Mouse (Mus musculus) cerebellum, adult 11-12 months (tissue): ENCODE measurements around the gene Fut8.
"Not testable (repeated sequence)": the region's sequence is repeated elsewhere in the genome, so short reads cannot be mapped to it uniquely, and the experiment has no call there.

Experiments used
- DNase-seq: peaks from one replicate; pipeline ENCODE4 v3.0.0; 2022

Fut8 gene

DNA sequence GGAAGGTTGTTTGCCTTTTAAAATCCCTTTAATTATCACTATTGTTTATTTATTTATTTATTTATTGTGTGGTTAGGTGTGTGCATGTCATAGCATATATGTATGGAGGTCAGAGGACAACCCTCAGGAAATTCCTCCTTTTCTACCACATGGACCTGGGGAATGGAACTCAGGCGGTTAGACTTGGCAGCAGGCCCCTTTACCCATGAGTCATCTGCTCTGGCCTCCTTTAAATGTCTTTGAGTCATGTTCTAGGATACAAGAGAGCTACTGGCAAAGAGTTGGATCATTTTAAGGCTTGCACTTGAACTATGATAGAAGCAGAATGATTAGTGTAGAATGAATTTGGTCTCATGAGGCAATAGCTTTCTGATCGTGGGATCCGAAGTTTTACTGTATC, 14.3 kb upstream of the Fut8 start:
- DNase-seq: no peak

DNA sequence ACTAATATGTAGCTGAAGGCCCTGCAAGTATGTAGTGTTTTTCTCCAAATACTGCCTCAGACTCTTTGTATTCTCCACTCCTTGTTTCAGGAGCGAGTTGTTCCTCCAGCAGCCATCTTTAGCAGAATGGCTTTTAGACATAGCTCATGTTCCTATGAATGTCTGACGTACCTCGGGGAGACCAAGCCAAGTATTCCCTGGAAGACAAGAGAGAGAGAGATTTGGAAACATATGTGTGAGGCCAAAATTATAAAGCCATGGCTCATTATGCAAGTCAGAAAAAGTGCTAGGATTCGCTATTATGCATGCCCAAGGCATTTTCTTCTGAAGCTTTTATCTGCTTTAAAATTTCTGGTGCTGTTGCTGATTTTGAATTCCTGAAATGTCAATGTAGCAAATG, 13.8 kb upstream of the Fut8 start:
- DNase-seq: no peak

DNA sequence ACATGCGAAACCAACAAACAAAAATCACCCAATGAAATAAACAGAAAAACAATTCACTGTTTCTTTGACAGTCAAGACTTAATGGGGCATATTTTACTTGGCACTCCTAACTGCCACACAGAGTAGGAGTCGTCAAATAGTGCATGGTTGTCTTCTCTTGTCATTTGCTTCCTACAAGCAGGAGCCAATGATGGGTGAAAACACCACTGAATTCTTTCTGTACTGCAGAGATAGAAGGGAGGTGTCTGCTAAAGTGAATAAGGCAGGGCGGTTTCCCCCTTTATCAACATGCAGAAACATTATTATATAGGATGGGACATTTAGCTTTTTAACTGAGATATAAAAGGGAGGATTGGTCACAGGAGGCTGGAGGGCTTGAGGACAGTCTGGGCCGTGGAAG, 13.0 kb upstream of the Fut8 start:
- DNase-seq: no peak

DNA sequence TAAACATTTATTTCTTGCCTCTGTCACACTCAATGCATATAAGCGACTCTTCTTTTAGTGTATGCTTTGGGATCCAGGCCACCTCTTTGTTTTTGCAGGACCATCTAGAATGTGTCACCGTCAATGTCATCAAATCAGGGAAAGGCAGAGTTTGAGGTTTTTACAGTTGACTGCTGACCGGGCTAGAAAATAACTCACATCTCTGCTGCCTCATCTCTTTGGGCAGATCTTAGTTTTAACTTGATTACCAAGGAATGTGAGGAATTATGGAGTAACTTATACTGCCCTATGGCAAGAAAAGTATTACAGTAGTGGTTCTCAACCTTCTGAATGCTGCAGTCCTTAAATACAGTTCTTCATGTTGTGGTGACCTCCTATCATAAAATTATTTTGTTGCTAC, 12.2 kb upstream of the Fut8 start:
- DNase-seq: no peak

DNA sequence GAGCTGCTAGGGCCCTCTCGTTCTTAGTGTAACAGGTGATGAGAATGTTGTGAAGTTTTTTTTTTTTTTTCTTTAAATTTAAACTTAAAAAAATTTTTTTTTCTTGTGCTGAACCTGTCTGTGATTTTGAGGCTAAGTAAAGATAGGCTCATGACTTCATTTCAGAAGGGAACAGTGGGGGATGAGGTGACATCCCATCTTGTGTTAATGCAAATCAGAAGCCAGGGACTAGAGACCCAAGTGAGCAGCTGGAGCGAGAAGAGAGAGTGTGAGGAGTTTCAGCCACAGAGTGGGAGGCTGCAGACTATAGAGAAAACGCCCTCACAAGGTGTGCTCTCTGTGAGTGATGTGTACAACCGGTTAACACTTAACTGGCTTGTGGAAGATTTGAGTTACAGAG, 2.0 kb upstream of the Fut8 start:
- no peak for DNase-seq

DNA sequence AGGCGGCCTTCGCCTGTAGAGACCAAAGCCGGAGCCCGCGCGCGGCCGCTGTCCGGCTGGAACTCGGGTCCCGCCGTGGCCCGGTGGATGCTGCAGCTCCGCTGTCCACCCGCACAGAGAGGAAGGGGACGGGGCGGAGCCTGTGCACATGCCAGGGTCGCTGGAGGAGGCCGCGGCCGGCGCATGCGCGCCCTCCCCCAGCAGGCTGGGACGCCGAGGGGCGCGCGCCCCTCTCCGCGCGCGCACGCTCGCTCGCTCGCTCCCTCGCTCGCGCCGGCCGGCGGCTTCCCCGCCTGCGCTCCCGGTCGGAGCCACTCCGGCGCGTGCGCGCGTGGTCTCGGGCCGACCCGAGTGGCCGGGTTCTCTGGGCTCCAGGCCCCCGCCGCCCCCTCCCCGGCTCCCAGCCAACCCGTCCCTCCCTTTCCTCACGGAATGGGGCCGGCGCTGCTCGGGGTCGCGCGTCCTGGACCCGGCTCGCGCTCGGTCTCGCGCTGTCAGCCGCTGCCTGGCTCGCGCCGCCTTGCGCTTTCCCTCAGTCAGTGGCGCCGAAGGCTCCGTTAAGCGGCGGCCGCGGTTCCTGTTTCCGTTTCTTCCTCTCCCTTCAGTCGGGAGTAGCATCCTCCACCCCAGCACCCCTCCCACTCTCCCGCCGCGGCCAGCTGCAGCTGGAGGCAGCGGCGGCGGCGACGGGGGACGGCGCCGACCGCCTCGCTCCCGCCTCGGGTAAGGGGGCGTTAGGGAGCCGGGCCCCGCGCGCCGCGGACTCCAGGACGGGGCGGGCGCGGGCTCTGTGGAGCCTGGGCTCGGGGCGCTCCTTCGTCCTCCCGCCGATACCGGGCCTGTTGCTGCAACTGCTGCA, 835 bp downstream of the Fut8 start:
- peak; percentile 96 for DNase-seq

DNA sequence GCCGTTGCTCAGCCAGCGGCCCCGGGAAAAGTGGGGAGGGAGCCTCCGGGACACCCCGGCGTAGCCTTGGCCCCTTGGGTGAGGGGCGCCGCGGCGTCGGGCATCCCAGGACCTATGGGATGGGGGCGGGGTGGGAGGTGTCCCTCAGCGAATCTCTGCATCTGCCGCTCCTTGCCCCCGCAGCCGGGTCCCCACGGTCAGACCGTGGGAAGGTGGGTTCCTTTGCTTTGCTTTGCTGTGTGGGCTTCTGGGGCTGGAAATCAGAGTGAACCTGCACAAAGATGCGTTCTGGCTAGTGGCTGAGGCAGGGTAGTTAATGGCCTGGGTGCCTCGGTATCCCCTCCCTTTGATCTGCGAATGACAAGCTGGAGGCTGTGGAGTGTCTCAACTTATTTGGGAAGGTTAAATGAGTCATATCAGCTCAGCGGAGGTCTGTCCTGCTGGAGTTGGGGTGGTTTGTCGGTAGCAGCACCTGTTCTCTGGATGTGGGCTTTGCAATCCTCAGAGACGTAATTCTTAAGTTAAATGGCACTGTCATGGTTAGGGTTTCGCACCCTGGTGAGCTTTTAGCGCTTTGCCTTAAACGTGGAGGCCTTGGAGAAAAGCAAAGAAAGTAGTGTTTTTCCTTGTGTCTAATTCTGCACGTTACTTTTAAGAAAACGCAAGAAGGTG, 1.6 kb downstream of the Fut8 start:
- DNase-seq: peak; percentile 68

DNA sequence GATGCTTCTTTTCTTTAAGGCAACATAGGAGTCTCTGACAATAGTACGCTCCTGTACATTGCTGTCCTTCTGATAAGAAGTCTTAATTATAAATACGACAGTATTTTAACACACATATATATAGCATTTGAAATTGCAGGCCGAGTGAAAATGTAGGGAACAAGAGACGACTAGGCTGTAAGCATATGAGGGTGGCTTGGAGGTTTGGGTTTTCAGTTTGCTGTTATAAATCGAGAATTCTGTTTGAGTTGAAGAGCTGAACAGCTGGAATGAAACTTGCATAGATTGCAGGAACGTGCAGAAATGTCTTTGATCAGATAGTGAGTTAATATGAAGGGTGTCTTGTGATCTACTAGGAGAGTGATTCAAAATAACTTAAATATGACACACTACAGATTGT, 2.4 kb downstream of the Fut8 start:
- no peak for DNase-seq

DNA sequence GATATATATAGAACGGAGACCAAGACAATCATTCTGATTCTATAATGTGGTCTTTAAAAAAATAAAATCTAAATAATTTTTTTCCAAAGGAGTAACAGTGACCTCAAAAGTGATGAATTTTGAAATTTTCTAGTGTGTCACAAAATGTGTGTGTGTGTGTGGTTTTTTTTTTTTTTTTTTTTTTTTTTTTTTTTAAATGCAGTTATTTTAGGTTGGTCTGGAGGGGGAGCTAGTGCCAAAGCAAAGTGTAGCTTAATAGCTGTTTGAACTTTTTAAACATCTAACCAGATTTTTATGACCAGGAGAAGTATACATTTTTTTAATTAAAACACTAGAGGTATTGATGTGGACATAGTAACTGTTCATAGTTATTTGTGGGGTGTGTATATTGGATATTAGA, 2.9 kb downstream of the Fut8 start:
- no peak for DNase-seq

DNA sequence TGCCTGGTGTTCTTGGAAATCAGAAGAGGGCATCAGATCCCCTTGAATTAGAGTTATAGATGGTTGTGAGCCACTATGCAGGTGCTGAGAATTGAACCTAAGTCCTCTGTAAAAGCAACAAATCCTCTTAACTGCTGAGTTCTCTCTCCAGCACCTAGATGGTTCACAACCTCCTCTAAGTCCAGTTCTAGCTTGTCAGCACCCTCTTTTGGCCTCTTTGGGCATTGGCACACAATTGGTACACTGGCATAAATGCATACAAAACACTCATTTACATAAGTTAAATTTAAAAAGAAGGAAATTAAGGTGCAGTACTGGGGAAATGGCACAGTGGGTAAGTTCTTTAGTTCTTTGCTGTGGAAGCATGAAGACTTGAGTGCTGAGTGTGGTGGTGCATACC, 24.7 kb downstream of the Fut8 start:
- no peak for DNase-seq

DNA sequence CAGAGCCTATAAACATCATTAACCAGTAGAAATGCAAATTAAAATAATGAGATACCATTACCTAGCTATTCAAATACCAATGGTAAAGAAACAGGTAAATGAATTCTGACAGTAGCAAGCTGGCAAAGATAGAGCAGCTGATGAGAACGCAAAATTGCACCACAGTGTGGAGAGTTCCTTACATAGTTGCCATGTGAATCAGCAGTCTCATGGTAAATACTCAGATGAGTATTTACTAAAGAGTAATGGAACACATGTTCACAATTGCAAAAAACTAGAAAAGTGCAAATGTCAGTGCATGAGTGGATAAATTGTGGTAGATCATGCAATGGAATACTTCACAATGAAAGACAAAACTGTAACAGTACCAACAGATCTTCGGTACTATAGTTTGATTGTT, 25.9 kb downstream of the Fut8 start:
- DNase-seq: no peak

DNA sequence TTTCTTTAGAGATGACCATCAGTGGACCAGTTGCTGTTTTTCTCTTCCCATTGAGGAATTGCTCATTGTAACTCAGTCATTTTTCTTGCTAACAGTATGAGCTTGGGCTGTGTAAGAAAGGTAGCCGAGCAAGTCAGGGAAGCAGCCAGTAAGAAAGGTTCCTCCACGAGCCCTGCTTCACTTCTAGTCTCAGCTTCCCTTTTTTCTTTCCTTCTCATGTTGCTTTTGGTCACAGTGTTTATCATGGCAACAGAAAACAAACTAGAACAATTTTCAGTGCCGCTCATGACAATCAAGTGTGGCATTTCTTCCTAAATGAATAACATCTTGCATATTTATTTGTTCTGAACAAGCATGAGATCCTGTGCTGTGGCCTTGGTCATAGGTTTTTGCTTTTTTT, 32.8 kb downstream of the Fut8 start:
- no peak for DNase-seq

DNA sequence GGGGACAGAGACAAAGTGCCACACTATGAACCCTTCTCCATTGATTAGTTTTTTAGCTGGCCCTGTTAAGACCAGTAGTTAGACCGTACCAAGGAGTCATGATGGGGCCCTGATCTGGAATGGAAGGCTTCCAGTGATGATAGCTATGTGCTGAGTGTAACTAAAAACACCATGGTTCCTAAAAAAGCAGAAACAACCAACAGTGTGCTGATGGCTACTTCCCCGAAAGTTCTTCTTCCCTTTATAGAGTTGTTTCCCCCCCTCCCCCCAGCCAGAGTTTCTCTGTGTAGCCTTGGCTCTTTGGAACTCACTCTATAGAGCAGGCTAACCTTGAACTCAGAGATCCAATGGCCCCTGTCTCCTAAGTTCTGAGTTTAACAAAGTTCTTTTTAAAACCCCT, 50.6 kb downstream of the Fut8 start:
- DNase-seq: no peak

DNA sequence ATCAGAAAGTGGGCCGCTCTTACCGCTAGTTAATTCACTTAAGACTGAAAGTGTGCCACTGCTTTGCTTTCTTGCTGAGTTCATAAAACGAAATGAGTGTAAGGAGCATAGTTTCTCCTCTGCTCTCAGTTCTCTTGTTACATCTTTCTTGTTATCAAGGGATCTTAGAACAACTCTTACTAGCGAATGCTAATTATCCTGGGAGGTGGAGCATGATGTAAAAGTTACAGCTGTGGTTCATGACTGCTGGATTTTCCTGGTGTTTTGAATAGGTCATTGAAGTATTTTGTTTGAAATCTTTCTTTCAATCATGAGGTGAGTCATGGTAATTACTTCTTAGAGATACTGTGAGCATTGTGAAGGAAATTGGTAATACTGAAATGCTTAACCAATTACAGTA, 53.1 kb downstream of the Fut8 start:
- no peak for DNase-seq

DNA sequence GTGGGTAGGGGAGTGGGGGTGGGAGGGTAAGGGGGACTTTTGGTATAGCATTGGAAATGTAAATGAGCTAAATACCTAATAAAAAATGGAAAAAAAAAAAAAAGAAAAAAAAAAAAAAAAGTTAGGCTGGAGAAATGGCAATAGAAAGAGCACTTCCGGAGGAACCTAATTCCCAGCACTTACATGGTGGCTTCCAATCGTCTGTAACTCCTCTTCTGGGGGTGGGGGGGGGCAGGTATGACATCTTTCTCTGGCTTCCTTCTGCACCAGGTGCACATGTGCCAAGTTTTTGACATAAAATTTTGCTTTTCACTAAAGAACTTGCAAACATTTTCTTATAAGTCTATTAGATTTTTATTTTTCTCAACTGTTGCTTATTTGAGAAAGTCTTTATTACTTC, 53.9 kb downstream of the Fut8 start:
- DNase-seq: not testable (repeated sequence)

DNA sequence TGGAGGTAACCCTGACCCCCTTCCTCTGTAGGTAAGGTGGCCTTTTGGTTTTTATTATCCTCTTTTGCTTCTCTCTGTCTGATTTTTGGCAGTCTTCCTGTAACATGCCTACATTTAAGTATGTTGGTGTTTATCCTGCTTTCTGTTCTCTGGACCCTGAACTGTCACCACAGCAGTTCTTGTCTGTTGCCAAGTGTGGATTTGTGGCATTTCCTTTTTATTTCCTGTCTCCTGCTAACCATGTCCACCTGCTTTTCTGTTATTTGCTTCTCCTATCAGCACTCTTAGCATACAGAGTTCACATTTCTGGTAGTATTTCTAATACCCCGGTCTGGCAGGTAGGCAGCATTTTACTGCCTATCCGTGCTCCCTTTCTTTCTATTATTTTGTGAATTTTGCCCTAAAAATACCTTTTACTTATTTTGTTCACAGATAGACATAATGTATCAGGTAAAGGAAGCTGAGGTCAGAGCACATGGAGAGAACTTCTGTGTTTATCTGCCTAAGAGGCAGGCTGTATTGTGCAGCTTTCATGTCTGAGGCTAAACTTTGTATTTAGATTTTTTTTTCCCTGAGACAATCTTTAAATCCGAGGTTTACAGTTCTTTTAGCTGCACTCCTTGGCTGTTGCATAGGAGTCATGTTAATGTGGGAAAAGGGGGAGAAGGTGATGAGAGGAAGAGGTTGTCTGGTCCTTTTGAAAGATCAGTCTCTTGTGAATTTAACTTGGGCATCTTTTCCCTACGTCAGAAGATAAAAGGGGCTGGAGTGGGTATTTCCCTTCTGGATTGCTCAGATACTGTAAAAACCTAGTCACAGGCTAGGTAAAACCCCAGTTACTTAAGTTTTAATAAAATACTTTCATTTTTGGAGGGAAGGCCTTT, 54.7 kb downstream of the Fut8 start:
- peak; percentile 59 for DNase-seq

DNA sequence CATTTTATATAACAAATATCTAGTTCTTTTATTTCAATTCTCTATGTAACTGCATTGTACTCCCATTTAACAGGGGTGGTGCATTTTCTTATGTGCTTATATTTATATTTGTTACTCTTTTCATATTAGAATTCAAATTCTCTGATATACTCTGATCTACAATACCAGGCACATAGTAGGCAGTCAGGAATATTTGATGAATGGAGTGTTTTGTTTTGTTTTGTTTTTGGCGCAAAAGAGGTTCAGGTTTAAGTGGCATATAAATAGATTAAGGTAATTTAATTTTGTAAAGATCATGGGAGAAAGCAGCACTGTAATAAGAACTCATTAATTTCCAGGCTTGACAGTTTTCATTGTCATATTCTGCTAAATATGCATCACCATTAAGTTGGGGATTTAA, 58.2 kb downstream of the Fut8 start:
- no peak for DNase-seq

DNA sequence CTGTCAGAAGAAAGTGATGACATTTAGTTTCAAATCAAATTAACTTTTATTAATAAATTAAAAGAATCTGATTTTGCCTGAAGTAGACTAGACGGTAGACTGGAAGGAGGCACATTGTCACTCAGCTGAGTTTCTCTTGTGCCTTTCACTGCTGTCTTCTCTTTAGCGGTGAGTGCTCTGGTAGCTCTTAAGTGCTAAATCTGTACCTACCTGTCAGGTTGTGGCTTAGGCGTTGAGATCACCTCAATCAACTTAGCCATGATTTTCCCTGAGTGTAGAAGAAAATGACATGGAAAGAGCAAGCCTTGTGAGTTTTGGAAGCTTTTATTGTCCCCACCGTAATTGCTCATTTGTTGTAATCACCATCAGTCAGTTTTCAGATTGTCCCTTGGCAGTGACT, 59.2 kb downstream of the Fut8 start:
- DNase-seq: no peak

DNA sequence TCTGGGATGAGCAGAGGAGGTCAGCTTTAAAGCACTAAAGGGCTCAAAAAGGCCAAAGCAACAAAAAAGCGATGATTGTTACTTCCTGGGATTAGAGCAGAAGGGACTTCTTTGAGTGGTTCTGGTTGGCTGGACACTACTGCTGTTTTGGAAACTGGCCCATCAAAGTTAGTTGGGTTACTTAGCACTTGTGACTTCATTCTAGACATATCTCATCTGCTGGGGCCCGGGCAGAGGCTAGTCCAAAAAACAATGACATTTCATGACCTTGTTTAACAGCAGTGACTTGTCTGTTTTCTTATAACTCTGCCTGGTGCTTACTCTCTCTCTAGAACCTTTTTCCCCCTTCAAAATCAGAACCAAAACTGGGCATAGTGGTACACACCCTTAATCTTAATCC, 59.9 kb downstream of the Fut8 start:
- no peak for DNase-seq

DNA sequence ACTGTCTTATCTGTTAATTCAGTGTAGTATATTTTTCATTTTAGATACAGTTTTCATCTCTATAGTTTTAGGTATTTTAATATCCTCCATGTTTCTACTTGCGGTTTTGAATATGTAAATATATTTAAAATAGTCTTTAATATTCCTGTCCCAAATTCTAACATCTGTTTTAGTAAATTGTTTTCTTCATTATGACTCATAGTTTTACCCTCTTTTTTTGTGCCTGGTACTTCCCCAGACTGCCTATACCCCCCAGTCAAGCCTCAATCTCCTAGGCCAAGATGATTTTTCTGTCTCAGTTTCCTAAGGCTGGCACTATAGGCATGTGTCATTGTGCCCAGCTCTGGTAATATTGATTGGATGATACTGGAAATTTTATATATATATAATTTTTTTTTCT, 64.1 kb downstream of the Fut8 start:
- no peak for DNase-seq

DNA sequence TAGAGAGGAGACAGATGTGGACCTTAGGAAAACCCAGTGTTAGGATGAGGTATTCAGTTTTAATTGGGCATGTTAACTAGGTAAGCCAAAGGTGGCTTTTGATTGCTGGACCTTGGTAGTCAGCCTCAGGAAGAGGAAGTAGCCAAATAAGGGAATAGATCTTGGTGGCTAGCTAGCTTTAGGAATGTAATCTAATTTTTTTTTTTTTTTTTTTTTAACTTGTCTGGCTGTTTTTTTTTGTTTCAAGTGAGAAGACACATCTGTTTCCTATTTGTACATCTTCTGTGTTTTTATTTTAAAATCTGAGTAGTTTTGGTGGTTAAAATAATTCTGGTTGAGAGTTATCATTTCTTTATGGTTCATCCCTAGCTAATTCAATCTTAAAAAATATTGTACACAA, 65.4 kb downstream of the Fut8 start:
- DNase-seq: no peak

DNA sequence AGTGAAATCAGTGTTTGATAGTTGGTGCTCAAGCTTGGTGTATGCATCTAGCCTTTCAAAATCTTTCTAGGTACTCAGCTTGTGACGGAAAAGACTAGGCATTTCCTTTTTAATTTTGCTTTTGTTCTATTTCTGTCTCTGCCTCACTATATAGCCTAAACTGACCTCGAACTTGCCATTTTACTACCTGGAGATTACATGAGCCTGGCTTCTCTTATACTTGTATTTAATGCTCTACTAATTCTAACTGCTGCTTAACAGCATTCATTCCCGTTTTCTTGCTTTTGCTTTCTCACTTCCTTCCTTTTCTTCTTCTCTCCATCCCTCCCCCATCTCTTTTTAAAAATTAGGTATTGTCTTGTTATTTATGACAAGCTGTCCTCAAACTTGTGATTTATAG, 67.6 kb downstream of the Fut8 start:
- DNase-seq: no peak

DNA sequence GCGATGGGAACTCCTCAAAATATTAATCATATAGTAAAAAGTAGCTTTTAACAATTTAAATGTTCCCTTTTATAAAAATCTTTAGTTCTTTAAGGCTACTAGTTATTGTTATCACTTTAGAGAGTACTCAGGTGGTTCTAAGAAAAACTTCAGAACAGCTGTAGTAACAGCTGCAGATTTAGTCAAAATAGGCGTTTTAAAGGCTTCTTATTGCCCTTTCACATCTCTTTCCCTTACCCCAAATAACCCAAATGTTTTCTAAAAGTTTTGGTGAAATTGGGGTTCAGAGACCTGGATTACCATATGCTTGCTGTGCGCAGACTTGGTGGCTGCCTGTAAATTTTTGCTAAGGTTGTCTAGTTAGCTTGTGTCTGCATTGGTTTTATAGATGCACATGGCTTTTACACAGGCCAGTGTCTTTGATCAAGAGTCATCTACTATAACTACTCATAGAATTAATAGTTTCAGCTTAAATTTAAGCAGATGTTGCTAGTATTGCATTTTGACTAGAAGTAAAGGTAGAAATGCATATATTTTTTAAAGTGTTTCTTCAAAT, 68.9 kb downstream of the Fut8 start:
- no peak for DNase-seq
